ENCODE assay signal across 8 mouse cellular contexts in the genomic region with DNA sequence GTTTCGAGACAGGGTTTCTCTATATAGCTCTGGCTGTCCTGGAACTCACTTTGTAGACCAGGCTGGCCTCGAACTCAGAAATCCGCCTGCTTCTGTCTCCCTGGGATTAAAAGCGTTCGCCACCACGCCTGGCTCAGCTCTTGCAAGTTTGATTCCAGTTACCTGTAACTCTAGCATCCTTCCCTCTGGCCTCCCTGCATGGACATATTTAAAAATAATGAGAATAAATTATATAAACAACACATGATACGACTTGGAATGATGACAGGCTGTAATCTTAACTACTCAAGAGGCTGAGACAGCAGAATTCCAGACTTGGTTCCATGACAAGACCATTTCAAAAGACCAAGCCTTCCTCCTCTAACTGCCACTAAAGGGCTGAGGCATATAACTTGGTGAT. TPM values are rescaled to one million over a fixed set of nuclear protein-coding genes. Genes with fewer than 3 reads are reported as not detected.
DNase-seq lines count a peak whose midpoint lies in the region; ATAC-seq and TF ChIP-seq lines count a peak whose summit lies in the region.

No protein-coding gene starts in this region.

- no peak overlapping the region for H3K9ac ChIP-seq in embryonic facial prominence, embryonic 14.5 days (ENCODE audit: low read depth, low read length)
- no peak overlapping the region for H3K9ac ChIP-seq in intestine, embryonic 14.5 days (ENCODE audit: low read length)
- H3K9ac ChIP-seq in neural tube, embryonic 12.5 days = no peak overlapping the region

- H3K36me3 ChIP-seq in embryonic facial prominence, embryonic 14.5 days (ENCODE audit: control insufficient read depth, insufficient read depth, low read length) = no peaks in the 10 kb centered on the region
- no peaks in the 10 kb centered on the region for H3K36me3 ChIP-seq in intestine, embryonic 14.5 days (ENCODE audit: control insufficient read depth, insufficient read depth, low read length)
- no peaks in the 10 kb centered on the region for H3K36me3 ChIP-seq in neural tube, embryonic 12.5 days

- intact Hi-C loops in left cerebral cortex, adult 2 months (cut with DNase I) = no loop called here

- WGBS in embryonic facial prominence, embryonic 14.5 days = 55% methylated on average over 7 of the region's 7 CpGs
- 57% methylated on average over 7 of the region's 7 CpGs for WGBS in intestine, embryonic 14.5 days
- 73% methylated on average over 7 of the region's 7 CpGs for WGBS in neural tube, embryonic 12.5 days

- DNase-seq in left cerebral cortex, adult 2 months (ENCODE audit: extremely low spot score in 1 of 2, low spot score in 2 of 2) = no peak
- DNase-seq in left cerebral cortex, adult 9 months (ENCODE audit: low spot score in 2 of 2) = no peak
- peak; percentile 16 for DNase-seq in embryonic facial prominence, embryonic 14.5 days (ENCODE audit: low spot score)
- no peak for DNase-seq in intestine, embryonic 14.5 days (ENCODE audit: low spot score)
- no peak for DNase-seq in testis, postnatal 14 days (ENCODE audit: low spot score)
- no peak for DNase-seq in frontal cortex, postnatal 14 days (ENCODE audit: low spot score in 2 of 2)

- peak overlapping the region; percentile 99 for H3K27ac ChIP-seq in left cerebral cortex, adult 2 months
- H3K27ac ChIP-seq in embryonic facial prominence, embryonic 14.5 days (replicated peaks; ENCODE audit: low read depth, low read length) = peak overlapping the region; percentile 84
- H3K27ac ChIP-seq in intestine, embryonic 14.5 days (ENCODE audit: low read depth) = peak overlapping the region; percentile 39; the same call in 1 of the 2 replicates
- H3K27ac ChIP-seq in neural tube, embryonic 12.5 days = peak overlapping the region; percentile 46; the same call in 1 of the 2 replicates

- no peak for ATAC-seq in embryonic facial prominence, embryonic 14.5 days (ENCODE audit: low read depth)
- ATAC-seq in intestine, embryonic 14.5 days (replicated peaks; ENCODE audit: low FRiP score, low TSS enrichment, low read depth) = no peak
- ATAC-seq in neural tube, embryonic 12.5 days (ENCODE audit: low FRiP score, low read depth) = no peak
- ATAC-seq in inflammation-experienced regulatory T-cells, adult 6 months = no peak

- H3K27me3 ChIP-seq in embryonic facial prominence, embryonic 14.5 days (replicated peaks; ENCODE audit: control insufficient read depth, insufficient read depth, low read length) = no peaks in the 10 kb centered on the region
- no peaks in the 10 kb centered on the region for H3K27me3 ChIP-seq in intestine, embryonic 14.5 days (replicated peaks; ENCODE audit: control insufficient read depth, insufficient read depth, low read length)
- no peaks in the 10 kb centered on the region for H3K27me3 ChIP-seq in neural tube, embryonic 12.5 days (replicated peaks)

- no peaks in the 10 kb centered on the region for H3K9me3 ChIP-seq in embryonic facial prominence, embryonic 14.5 days (ENCODE audit: control insufficient read depth, low read length)
- H3K9me3 ChIP-seq in intestine, embryonic 14.5 days (ENCODE audit: control insufficient read depth, low read length) = 0 out of 2 replicates have a peak, but pooled peaks cover 2% of the 10 kb centered on the region
- no peaks in the 10 kb centered on the region for H3K9me3 ChIP-seq in neural tube, embryonic 12.5 days

- H3K4me1 ChIP-seq in embryonic facial prominence, embryonic 14.5 days (ENCODE audit: control insufficient read depth, insufficient read depth, low read length) = no peaks in the 10 kb centered on the region
- H3K4me1 ChIP-seq in intestine, embryonic 14.5 days (replicated peaks; ENCODE audit: control insufficient read depth, insufficient read depth, low read length) = 0 out of 2 replicates have a peak, but pooled peaks cover 2% of the 10 kb centered on the region
- H3K4me1 ChIP-seq in neural tube, embryonic 12.5 days = no peaks in the 10 kb centered on the region

- H3K4me2 ChIP-seq in embryonic facial prominence, embryonic 14.5 days (ENCODE audit: low read depth, low read length) = no peak overlapping the region
- H3K4me2 ChIP-seq in intestine, embryonic 14.5 days (ENCODE audit: low read length) = no peak overlapping the region
- no peak overlapping the region for H3K4me2 ChIP-seq in neural tube, embryonic 12.5 days (replicated peaks)

- H3K4me3 ChIP-seq in left cerebral cortex, adult 2 months = no peak overlapping the region
- no peak overlapping the region for H3K4me3 ChIP-seq in embryonic facial prominence, embryonic 14.5 days (ENCODE audit: low read depth, low read length)
- H3K4me3 ChIP-seq in intestine, embryonic 14.5 days (ENCODE audit: low read depth, low read length) = no peak overlapping the region
- no peak overlapping the region for H3K4me3 ChIP-seq in neural tube, embryonic 12.5 days

- no peak for TF ChIP-seq CTCF in left cerebral cortex, adult 2 months (IDR thresholded peaks at IDR 0.05)

RNA-seq across cellular contexts. Expression of a gene that starts 8.2 kb away (rescaled TPM):
- not detected for total RNA-seq in left cerebral cortex, adult 2 months (2021)
- 42.9 and 50.7 TPM in 2 replicates for polyA plus RNA-seq in embryonic facial prominence, embryonic 14.5 days (2014; fragmentation: Nextera tagmentation; extraction: Ambion mirVana)
- polyA plus RNA-seq in intestine, embryonic 14.5 days (2014; fragmentation: Nextera tagmentation; extraction: Ambion mirVana) = 53.4 and 59.0 TPM in 2 replicates
- polyA plus RNA-seq in neural tube, embryonic 12.5 days (2016; fragmentation: Nextera tagmentation; extraction: Ambion mirVana) = 54.6 and 57.6 TPM in 2 replicates
- 10 to 100 TPM in 1 of 3 experiments, 1 to 10 TPM in 2; 1.9 to 35.0 (median 5.5) TPM for polyA plus RNA-seq in inflammation-experienced regulatory T-cells, adult 6 months (2017; shearing (Covaris generic))

RNA-seq across cellular contexts. Expression of a gene that starts 34.6 kb away (rescaled TPM):
- 100 to 1,000 TPM; 512 to 526 TPM for total RNA-seq in left cerebral cortex, adult 2 months (2021)
- polyA plus RNA-seq in embryonic facial prominence, embryonic 14.5 days (2014; fragmentation: Nextera tagmentation; extraction: Ambion mirVana) = 1,243 and 1,364 TPM in 2 replicates
- polyA plus RNA-seq in intestine, embryonic 14.5 days (2014; fragmentation: Nextera tagmentation; extraction: Ambion mirVana) = 1,373 and 1,522 TPM in 2 replicates
- 554 and 578 TPM in 2 replicates for polyA plus RNA-seq in neural tube, embryonic 12.5 days (2016; fragmentation: Nextera tagmentation; extraction: Ambion mirVana)
- polyA plus RNA-seq in inflammation-experienced regulatory T-cells, adult 6 months (2017; shearing (Covaris generic)) = 100 to 1,000 TPM; 670 to 888 (median 878) TPM

RNA-seq across cellular contexts. Expression of a gene that starts 56.9 kb away (rescaled TPM):
- 10 to 100 TPM; 13.7 to 19.6 TPM for total RNA-seq in left cerebral cortex, adult 2 months (2021)
- polyA plus RNA-seq in embryonic facial prominence, embryonic 14.5 days (2014; fragmentation: Nextera tagmentation; extraction: Ambion mirVana) = 5.1 and 5.6 TPM in 2 replicates
- polyA plus RNA-seq in intestine, embryonic 14.5 days (2014; fragmentation: Nextera tagmentation; extraction: Ambion mirVana) = 3.1 and 3.7 TPM in 2 replicates
- polyA plus RNA-seq in neural tube, embryonic 12.5 days (2016; fragmentation: Nextera tagmentation; extraction: Ambion mirVana) = 39.3 and 41.4 TPM in 2 replicates
- 10 to 100 TPM; 13.4 to 19.8 (median 18.8) TPM for polyA plus RNA-seq in inflammation-experienced regulatory T-cells, adult 6 months (2017; shearing (Covaris generic))

Comparison
In these comparisons a context has a peak if more than half of its experiments do, and no peak if none do; other contexts are left out.
1. H3K27ac ChIP-seq: peak in every context shown above with its lines; median percentile 99 in left cerebral cortex, adult 2 months; 84 in embryonic facial prominence, embryonic 14.5 days; 46 in neural tube, embryonic 12.5 days; 39 in intestine, embryonic 14.5 days.